Mouse (Mus musculus) hindbrain, embryonic 10.5 days (tissue): Measurements from ENCODE around the gene Grk1. TPM values are rescaled to one million over a fixed set of nuclear protein-coding genes. Genes with fewer than 3 reads are reported as not detected.

Experiments used
- DNase-seq: peaks from one replicate; pipeline ENCODE4 v3.0.0-alpha.2; 2017; ENCODE audit warnings: low spot score
- H3K27ac ChIP-seq: fragments of 300-500 bp; sonication (generic); 2 replicates; pipeline ENCODE4 v1.5.1; 2016; ENCODE audit warnings: mild to moderate bottlenecking, moderate library complexity
- H3K27me3 ChIP-seq: fragments of 300-500 bp; sonication (generic); 2 replicates; pipeline ENCODE4 v1.6.1; 2016; ENCODE audit warnings: mild to moderate bottlenecking; ENCODE audit not compliant: poor library complexity, insufficient read depth, severe bottlenecking
- H3K36me3 ChIP-seq: fragments of 300-500 bp; sonication (generic); 2 replicates; pipeline ENCODE4 v1.6.1; 2016; ENCODE audit warnings: mild to moderate bottlenecking, moderate library complexity
- H3K4me1 ChIP-seq: fragments of 300-500 bp; sonication (generic); replicated peaks from 2 replicates; pipeline ENCODE4 v1.6.1; 2016; ENCODE audit warnings: mild to moderate bottlenecking
- H3K4me3 ChIP-seq: fragments of 300-500 bp; sonication (generic); 2 replicates; pipeline ENCODE4 v1.5.1; 2016; ENCODE audit warnings: mild to moderate bottlenecking, moderate library complexity
- H3K9me3 ChIP-seq: fragments of 300-500 bp; sonication (generic); 2 replicates; pipeline ENCODE4 v1.6.1; 2016; ENCODE audit warnings: mild to moderate bottlenecking, moderate library complexity
- WGBS: fragments of 180-500 bp; shearing (Covaris S2); methylation state at CpG from one replicate; pipeline ENCODE4 v1.1.7; 2016; 5-methylcytosine and 5-hydroxymethylcytosine counted together
- polyA plus RNA-seq: library from polyadenylated mRNA; unstranded; fragments of >200 nt; fragmentation: Nextera tagmentation; extraction: Ambion mirVana; gene quantifications from 2 replicates; pipeline ENCODE4 v1.2.1, GENCODE M21; 2016

Grk1 gene
- 0.02 TPM in 1 of 2 replicates, not detected in the other for polyA plus RNA-seq

DNA sequence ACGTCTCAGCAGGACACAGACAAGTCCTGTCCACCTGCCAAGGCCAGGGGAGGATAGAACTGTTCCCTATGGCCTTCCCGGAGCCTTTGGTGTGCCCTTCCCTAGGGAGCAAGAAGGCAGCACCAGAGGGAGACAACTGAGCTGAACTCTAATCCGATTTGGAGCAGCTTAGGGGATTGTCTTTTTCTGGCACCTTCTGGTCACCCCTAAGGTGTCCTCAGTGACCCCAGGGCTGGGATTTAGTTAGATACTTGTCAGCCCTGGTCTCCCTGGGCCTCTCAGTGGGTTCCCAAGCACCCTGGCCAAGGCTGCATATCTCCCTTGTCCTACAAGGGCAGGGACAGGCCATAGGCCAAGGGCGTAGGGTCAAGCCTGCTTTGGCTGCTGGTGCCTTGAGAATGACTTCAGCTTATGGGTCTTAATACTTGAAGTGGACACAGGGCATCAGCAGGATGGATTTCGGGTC is at the start of gene Grk1:
TSS of gene Grk1 (plus strand) at position 416 of the 466 bp plus-strand sequence.
- 79% methylated on average over 5 of the region's 5 CpGs for WGBS
- 0 out of 2 replicates have a peak, but pooled peaks cover 3% of the 10 kb centered on the region for H3K4me1 ChIP-seq
- no peak within 1 kb of the TSS for H3K4me3 ChIP-seq
- no peak for DNase-seq
- no peaks in the 10 kb centered on the region for H3K27me3 ChIP-seq
- no peaks in the 10 kb centered on the region for H3K36me3 ChIP-seq
- H3K9me3 ChIP-seq: no peaks in the 10 kb centered on the region
- H3K27ac ChIP-seq: no peak within 1 kb of the TSS

GRCm38 (mm10) chr8:13356221-13356620 is 48.7 kb upstream of the Grk1 start:
- no peak for DNase-seq
- peaks cover 1% of the 10 kb centered on the region; the same call in 1 of the 2 replicates for H3K9me3 ChIP-seq
- H3K27me3 ChIP-seq: no peaks in the 10 kb centered on the region
- WGBS: 92% methylated on average over 6 of the region's 6 CpGs
- no peaks in the 10 kb centered on the region for H3K4me1 ChIP-seq
- peaks cover 100% of the 10 kb centered on the region for H3K36me3 ChIP-seq
- H3K27ac ChIP-seq: no peak overlapping the region
- H3K4me3 ChIP-seq: no peak overlapping the region

- H3K36me3 ChIP-seq: peaks cover 100% of the 10 kb centered on the region
- no peak for DNase-seq
- no peaks in the 10 kb centered on the region for H3K4me1 ChIP-seq
- H3K27ac ChIP-seq: no peak overlapping the region
- H3K9me3 ChIP-seq: peaks cover 6% of the 10 kb centered on the region
- H3K27me3 ChIP-seq: no peaks in the 10 kb centered on the region
- 90% methylated on average over 10 of the region's 10 CpGs for WGBS
- no peak overlapping the region for H3K4me3 ChIP-seq
Measured at GRCm38 (mm10) chr8:13356681-13357080, 48.2 kb upstream of the Grk1 start.

GRCm38 (mm10) chr8:13360213-13360612 is 44.7 kb upstream of the Grk1 start:
- H3K27ac ChIP-seq: no peak overlapping the region
- peaks cover 9% of the 10 kb centered on the region for H3K9me3 ChIP-seq
- H3K36me3 ChIP-seq: peaks cover 100% of the 10 kb centered on the region
- no peaks in the 10 kb centered on the region for H3K27me3 ChIP-seq
- no peak for DNase-seq
- H3K4me1 ChIP-seq: no peaks in the 10 kb centered on the region
- 95% methylated on average over 7 of the region's 7 CpGs for WGBS
- H3K4me3 ChIP-seq: no peak overlapping the region

GRCm38 (mm10) chr8:13361865-13362264 is 43.0 kb upstream of the Grk1 start:
- H3K36me3 ChIP-seq: peaks cover 100% of the 10 kb centered on the region
- peak; percentile 19 for DNase-seq
- H3K27ac ChIP-seq: no peak overlapping the region
- H3K4me1 ChIP-seq: no peaks in the 10 kb centered on the region
- no peak overlapping the region for H3K4me3 ChIP-seq
- H3K27me3 ChIP-seq: no peaks in the 10 kb centered on the region
- WGBS: 98% methylated on average over 6 of the region's 6 CpGs
- peaks cover 9% of the 10 kb centered on the region for H3K9me3 ChIP-seq

DNA sequence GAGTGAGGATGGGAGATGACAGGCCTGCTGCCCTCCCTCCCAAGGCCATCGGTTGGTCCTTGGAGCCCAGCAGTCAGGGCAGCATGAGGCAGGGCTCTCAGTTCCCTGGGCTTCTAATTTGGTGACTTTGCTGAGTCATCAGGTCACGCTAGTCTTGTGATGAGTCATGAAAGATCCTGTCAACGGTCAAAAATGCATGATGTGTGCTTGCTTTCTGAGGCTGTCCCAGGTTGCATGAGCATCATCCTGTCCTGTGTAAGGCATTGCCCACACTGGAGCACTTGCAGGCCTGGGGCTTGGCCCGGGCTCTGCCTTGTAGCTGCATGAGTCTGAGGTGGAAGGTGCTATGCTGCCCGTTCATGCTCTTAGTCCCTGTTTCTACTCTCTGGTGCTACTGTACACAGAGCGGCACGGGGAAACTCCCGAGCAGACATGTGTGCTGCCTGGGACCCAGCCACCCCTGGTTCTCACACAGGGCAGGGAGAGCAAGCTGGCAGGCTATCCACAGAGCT is 31.7 kb upstream of the Grk1 start:
- H3K27me3 ChIP-seq: no peaks in the 10 kb centered on the region
- no peak for DNase-seq
- H3K4me1 ChIP-seq: no peaks in the 10 kb centered on the region
- H3K27ac ChIP-seq: no peak overlapping the region
- H3K36me3 ChIP-seq: peaks cover 97% of the 10 kb centered on the region
- no peak overlapping the region for H3K4me3 ChIP-seq
- WGBS: 95% methylated on average over 8 of the region's 8 CpGs
- H3K9me3 ChIP-seq: no peaks in the 10 kb centered on the region

- Histone ChIP-seq H3K27ac (no peak overlapping the region), H3K27me3 (no peaks in the 10 kb centered on the region), H3K36me3 (peaks cover 45% of the 10 kb centered on the region), H3K9me3 (no peaks in the 10 kb centered on the region), H3K4me3 (no peak overlapping the region), H3K4me1 (no peaks in the 10 kb centered on the region; the same call in 1 of the 2 replicates)
- DNase-seq: no peak
- WGBS: 89% methylated on average over 7 of the region's 7 CpGs
Measured at GRCm38 (mm10) chr8:13381630-13382029, 23.3 kb upstream of the Grk1 start.

DNA sequence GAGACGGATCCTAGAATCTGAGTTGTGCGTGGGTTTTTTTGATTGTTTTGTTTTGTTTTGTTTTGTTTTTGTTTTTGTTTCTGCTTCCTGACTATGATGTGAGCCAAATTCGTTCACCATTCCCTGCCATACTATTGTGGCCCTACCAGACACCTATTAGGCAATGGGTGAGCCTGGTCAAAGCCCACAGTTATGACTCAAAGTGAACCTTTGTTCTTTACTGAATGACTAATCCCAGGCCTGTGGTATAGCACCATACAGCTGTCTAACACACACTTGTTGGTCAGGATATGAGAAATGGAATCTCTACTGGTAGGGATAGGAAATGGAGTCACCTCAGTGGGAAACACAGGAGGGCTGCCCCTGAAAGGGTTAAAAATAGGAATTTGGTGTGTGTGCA is 22.3 kb upstream of the Grk1 start:
- Histone ChIP-seq H3K36me3 (peaks cover 36% of the 10 kb centered on the region), H3K4me1 (no peaks in the 10 kb centered on the region; the same call in 1 of the 2 replicates), H3K27me3 (no peaks in the 10 kb centered on the region), H3K4me3 (no peak overlapping the region), H3K9me3 (no peaks in the 10 kb centered on the region), H3K27ac (no peak overlapping the region)
- DNase-seq: no peak
- 87% methylated on average over 3 of the region's 3 CpGs for WGBS

GRCm38 (mm10) chr8:13382999-13383398 is 21.9 kb upstream of the Grk1 start:
- Histone ChIP-seq H3K36me3 (peaks cover 33% of the 10 kb centered on the region), H3K27ac (no peak overlapping the region), H3K9me3 (no peaks in the 10 kb centered on the region), H3K27me3 (no peaks in the 10 kb centered on the region), H3K4me1 (no peaks in the 10 kb centered on the region; the same call in 1 of the 2 replicates), H3K4me3 (no peak overlapping the region)
- 95% methylated on average over 4 of the region's 4 CpGs for WGBS
- no peak for DNase-seq

- H3K27me3 ChIP-seq: no peaks in the 10 kb centered on the region
- no peak overlapping the region for H3K27ac ChIP-seq
- no peaks in the 10 kb centered on the region; the same call in 1 of the 2 replicates for H3K4me1 ChIP-seq
- WGBS: 74% methylated on average over 13 of the region's 13 CpGs
- DNase-seq: no peak
- H3K36me3 ChIP-seq: peaks cover under 1% of the 10 kb centered on the region; the same call in 1 of the 2 replicates
- no peak overlapping the region for H3K4me3 ChIP-seq
- no peaks in the 10 kb centered on the region for H3K9me3 ChIP-seq
Measured at GRCm38 (mm10) chr8:13386366-13386765, 18.5 kb upstream of the Grk1 start.

GRCm38 (mm10) chr8:13387728-13388127 is 17.2 kb upstream of the Grk1 start:
- Histone ChIP-seq H3K4me1 (no peaks in the 10 kb centered on the region; the same call in 1 of the 2 replicates), H3K4me3 (no peak overlapping the region), H3K27ac (no peak overlapping the region), H3K9me3 (no peaks in the 10 kb centered on the region), H3K27me3 (no peaks in the 10 kb centered on the region), H3K36me3 (no peaks in the 10 kb centered on the region)
- 94% methylated on average over 8 of the region's 8 CpGs for WGBS
- DNase-seq: no peak

DNA sequence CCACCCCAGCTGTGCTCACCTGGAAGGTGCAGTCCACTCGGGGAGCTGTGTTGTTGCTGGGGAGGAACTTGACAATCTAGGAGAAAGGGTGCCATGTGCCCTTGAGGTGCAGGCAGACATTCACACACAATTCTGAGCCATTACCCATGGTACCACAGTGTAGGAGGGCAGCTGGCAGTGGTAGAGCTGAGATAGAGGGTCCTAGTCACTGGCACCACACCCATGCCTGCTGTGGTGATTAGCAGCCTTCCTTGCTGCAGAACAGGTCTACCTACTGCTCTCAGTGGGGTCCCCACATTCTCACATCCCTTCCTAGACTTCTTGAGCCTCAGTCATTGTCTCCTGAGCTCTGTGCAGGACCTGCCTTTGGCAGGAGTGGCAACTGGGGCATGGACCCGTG is 16.1 kb upstream of the Grk1 start:
- no peaks in the 10 kb centered on the region for H3K9me3 ChIP-seq

DNA sequence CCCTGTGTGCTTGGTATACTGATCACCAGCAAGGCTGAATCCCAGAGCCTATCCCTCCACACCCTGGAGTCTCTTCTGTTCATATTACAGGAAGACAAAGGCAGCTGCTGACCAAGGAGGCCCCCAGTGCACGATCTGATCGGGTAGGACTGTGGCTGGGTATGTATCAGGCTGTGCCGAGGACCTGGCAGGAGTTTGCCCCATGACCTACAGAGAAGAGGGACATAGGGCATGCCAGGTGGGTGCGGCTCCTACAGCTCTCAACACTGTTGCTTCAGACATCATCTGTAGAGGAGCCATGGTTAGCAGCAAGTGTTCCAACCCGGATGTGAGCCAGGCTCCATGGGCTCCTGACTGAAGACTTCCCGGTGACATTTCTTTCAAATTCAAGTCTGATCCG is 11.0 kb upstream of the Grk1 start:
- Histone ChIP-seq H3K9me3 (no peaks in the 10 kb centered on the region), H3K4me3 (no peak overlapping the region), H3K27ac (no peak overlapping the region), H3K27me3 (no peaks in the 10 kb centered on the region), H3K4me1 (no peaks in the 10 kb centered on the region), H3K36me3 (no peaks in the 10 kb centered on the region)
- WGBS: 90% methylated on average over 7 of the region's 7 CpGs
- DNase-seq: no peak

More for the DNA sequence above, 16.1 kb upstream of the Grk1 start:
- WGBS: 88% methylated on average over 2 of the region's 2 CpGs
- Histone ChIP-seq H3K4me3 (no peak overlapping the region), H3K27me3 (no peaks in the 10 kb centered on the region), H3K36me3 (no peaks in the 10 kb centered on the region), H3K4me1 (no peaks in the 10 kb centered on the region; the same call in 1 of the 2 replicates), H3K27ac (no peak overlapping the region)
- no peak for DNase-seq

DNA sequence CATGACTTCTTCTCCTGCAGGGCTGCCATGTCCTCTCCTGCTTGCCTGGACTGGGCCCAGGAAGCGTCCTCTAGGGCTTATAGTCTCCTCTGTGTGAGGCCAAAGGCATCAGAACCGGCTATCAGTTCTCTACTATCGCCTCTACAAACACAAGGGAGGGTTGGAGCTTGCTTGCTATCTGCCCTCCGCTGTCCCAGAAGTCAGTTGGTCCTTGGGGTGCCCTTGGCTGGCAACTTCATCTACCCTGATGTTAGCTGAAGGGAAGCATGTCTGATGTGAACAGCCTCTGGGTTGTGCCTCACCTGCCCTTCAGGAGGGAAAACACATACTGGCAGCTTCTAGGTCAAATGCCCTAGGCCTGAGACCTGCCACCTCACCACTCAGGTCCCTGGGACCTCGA is 8.2 kb upstream of the Grk1 start, which contains the start of gene Atp4b:
TSS of gene Atp4b (minus strand) at position 101 of the 400 bp plus-strand sequence.
- WGBS: 82% methylated on average over 5 of the region's 5 CpGs
- no peak within 1 kb of the TSS for H3K4me3 ChIP-seq

More for the DNA sequence above, 8.2 kb upstream of the Grk1 start, which contains the start of gene Atp4b:
- Histone ChIP-seq H3K27ac (no peak within 1 kb of the TSS), H3K27me3 (no peaks in the 10 kb centered on the region), H3K36me3 (no peaks in the 10 kb centered on the region), H3K9me3 (no peaks in the 10 kb centered on the region), H3K4me1 (no peaks in the 10 kb centered on the region)
- DNase-seq: no peak
